ENCODE assay signal across 13 mouse cellular contexts in genomic region chr2:49845104-49845503, GRCm38 (mm10). TPM values are rescaled to one million over a fixed set of nuclear protein-coding genes. Genes with fewer than 3 reads are reported as not detected.
A peak's percentile ranks its signal among the peaks of the same experiment; 100 is the strongest.
DNase-seq lines count a peak whose midpoint lies in the region; ATAC-seq and TF ChIP-seq lines count a peak whose summit lies in the region.
"Had no signal": no experiment of that assay in that cellular context is flagged by ENCODE, and none has a peak within 500 bp of the region (broad histone marks: within the 10 kb centered on the region; RNA-seq: fewer than 3 reads in every experiment).

No protein-coding gene starts in this region.

- no peak for TF ChIP-seq CTCF in left cerebral cortex, adult 2 months (IDR thresholded peaks at IDR 0.05)

- no peaks in the 10 kb centered on the region for H3K36me3 ChIP-seq in embryonic facial prominence, embryonic 14.5 days (ENCODE audit: control insufficient read depth, insufficient read depth, low read length)
- H3K36me3 ChIP-seq in midbrain, embryonic 12.5 days, result no peaks in the 10 kb centered on the region
- H3K36me3 ChIP-seq: lung, embryonic 15.5 days had no signal

- intact Hi-C loops in left cerebral cortex, adult 2 months (cut with DNase I), result no loop called here

- no peaks in the 10 kb centered on the region for H3K4me1 ChIP-seq in embryonic facial prominence, embryonic 14.5 days (ENCODE audit: control insufficient read depth, insufficient read depth, low read length)
- peaks cover 12% of the 10 kb centered on the region; the same call in 1 of the 2 replicates for H3K4me1 ChIP-seq in midbrain, embryonic 12.5 days

- ATAC-seq in embryonic facial prominence, embryonic 14.5 days (ENCODE audit: low read depth), result no peak
- ATAC-seq in midbrain, embryonic 12.5 days (ENCODE audit: low FRiP score, low read depth), result peak; percentile 77; the same call in 1 of the 2 replicates
- ATAC-seq: intestine, embryonic 16.5 days had no signal

- no peak overlapping the region for H3K9ac ChIP-seq in embryonic facial prominence, embryonic 14.5 days (ENCODE audit: low read depth, low read length)
- H3K9ac ChIP-seq in midbrain, embryonic 12.5 days (replicated peaks), result no peak overlapping the region
- H3K9ac ChIP-seq: lung, embryonic 15.5 days had no signal

- DNase-seq in layer of hippocampus, adult 9-11 months, result peak; percentile 26
- no peak for DNase-seq in layer of hippocampus, adult 11-12 months (ENCODE audit: low spot score)
- DNase-seq in embryonic facial prominence, embryonic 14.5 days (ENCODE audit: low spot score), result peak; percentile 26
- DNase-seq in retina, embryonic 14.5 days (ENCODE audit: low spot score), result peak; percentile 64
- no peak for DNase-seq in layer of hippocampus, postnatal 14 days (ENCODE audit: low spot score in 2 of 2)
- DNase-seq in left cerebral cortex, adult 2 months (ENCODE audit: extremely low spot score in 1 of 2, low spot score in 2 of 2), result no peak
- DNase-seq: adrenal gland, postnatal 25 days; cerebellum, adult 2 months; kidney, postnatal 4 days had no signal

- no peak overlapping the region for H3K27ac ChIP-seq in embryonic facial prominence, embryonic 14.5 days (replicated peaks; ENCODE audit: low read depth, low read length)
- no peak overlapping the region for H3K27ac ChIP-seq in midbrain, embryonic 12.5 days (replicated peaks)
- H3K27ac ChIP-seq in left cerebral cortex, adult 2 months, result no peak overlapping the region
- H3K27ac ChIP-seq: lung, embryonic 15.5 days had no signal

- H3K4me3 ChIP-seq in embryonic facial prominence, embryonic 14.5 days (ENCODE audit: low read depth, low read length), result no peak overlapping the region
- H3K4me3 ChIP-seq in midbrain, embryonic 12.5 days, result no peak overlapping the region
- no peak overlapping the region for H3K4me3 ChIP-seq in left cerebral cortex, adult 2 months
- H3K4me3 ChIP-seq: lung, embryonic 15.5 days had no signal

- no peak overlapping the region for H3K4me2 ChIP-seq in embryonic facial prominence, embryonic 14.5 days (ENCODE audit: low read depth, low read length)
- no peak overlapping the region for H3K4me2 ChIP-seq in midbrain, embryonic 12.5 days (replicated peaks)
- H3K4me2 ChIP-seq: lung, embryonic 15.5 days had no signal

- H3K27me3 ChIP-seq in embryonic facial prominence, embryonic 14.5 days (replicated peaks; ENCODE audit: control insufficient read depth, insufficient read depth, low read length), result no peaks in the 10 kb centered on the region
- no peaks in the 10 kb centered on the region for H3K27me3 ChIP-seq in midbrain, embryonic 12.5 days
- H3K27me3 ChIP-seq: lung, embryonic 15.5 days had no signal

- WGBS in embryonic facial prominence, embryonic 14.5 days, result 70% methylated on average over 7 of the region's 7 CpGs
- 20% methylated on average over 7 of the region's 7 CpGs for WGBS in midbrain, embryonic 12.5 days

- H3K9me3 ChIP-seq in embryonic facial prominence, embryonic 14.5 days (ENCODE audit: control insufficient read depth, low read length), result no peaks in the 10 kb centered on the region
- no peaks in the 10 kb centered on the region for H3K9me3 ChIP-seq in midbrain, embryonic 12.5 days
- H3K9me3 ChIP-seq: lung, embryonic 15.5 days had no signal

RNA-seq across cellular contexts. Expression of gene Lypd6b, which starts 57.6 kb away (rescaled TPM):
- 7.9 and 9.2 TPM in 2 replicates for polyA plus RNA-seq in embryonic facial prominence, embryonic 14.5 days (2014; fragmentation: Nextera tagmentation; extraction: Ambion mirVana)
- polyA plus RNA-seq in midbrain, embryonic 12.5 days (2016; fragmentation: Nextera tagmentation; extraction: Ambion mirVana), result 0.42 and 0.89 TPM in 2 replicates
- 1 to 10 TPM; 5.3 to 5.8 TPM for total RNA-seq in layer of hippocampus, postnatal 14 days (2021)
- total RNA-seq in left cerebral cortex, adult 2 months (2021), result 1 to 10 TPM; 6.3 to 7.4 TPM
- total RNA-seq: liver, adult 2 months had no signal
- polyA plus RNA-seq: liver, adult 2 months had no signal

Comparison
In these comparisons a context has a peak if more than half of its experiments do, and no peak if none do; other contexts are left out.
1. DNase-seq: peak in layer of hippocampus, adult 9-11 months (single experiment), embryonic facial prominence, embryonic 14.5 days (single experiment) and retina, embryonic 14.5 days (single experiment); none in layer of hippocampus, adult 11-12 months (single experiment), layer of hippocampus, postnatal 14 days (0 of 2) and left cerebral cortex, adult 2 months (0 of 2).